Mouse (Mus musculus): Measurements from ENCODE around the gene Pdia6. TPM values are rescaled to one million over a fixed set of nuclear protein-coding genes. Genes with fewer than 3 reads are reported as not detected.

Pdia6 gene
- polyA plus RNA-seq, 2 experiments, result 435 to 584 TPM

- no peak for ATAC-seq (ENCODE audit: low FRiP score, low read depth)
- no peak for TF ChIP-seq POLR2A (IDR thresholded peaks at IDR 0.05; ENCODE audit: borderline replicate concordance, extremely low read depth, insufficient read depth, insufficient read length)
- Histone ChIP-seq H3K27ac (replicated peaks; ENCODE audit: low read depth, low read length) (no peak overlapping the region), H3K36me3 (ENCODE audit: control insufficient read depth, insufficient read depth, low read length) (no peaks in the 10 kb centered on the region), H3K9ac (ENCODE audit: low read depth, low read length, severe bottlenecking) (no peak overlapping the region), H3K9me3 (ENCODE audit: control insufficient read depth, low read length) (no peaks in the 10 kb centered on the region), H3K4me2 (replicated peaks; ENCODE audit: low read depth, low read length, severe bottlenecking) (no peak overlapping the region), H3K27me3 (ENCODE audit: control insufficient read depth, insufficient read depth, low read length) (no peaks in the 10 kb centered on the region), H3K4me3 (replicated peaks; ENCODE audit: low read length) (no peak overlapping the region), H3K4me1 (ENCODE audit: control insufficient read depth, insufficient read depth, low read length) (no peaks in the 10 kb centered on the region)
- no peak for DNase-seq (ENCODE audit: low spot score)
- 29% methylated on average over 3 of the region's 3 CpGs for WGBS
These were observed 43.3 kb upstream of the Pdia6 start for GRCm38 (mm10) chr12:17223050-17223449.

GRCm38 (mm10) chr12:17225012-17225411 lies 41.3 kb upstream of the Pdia6 start:
- H3K27ac ChIP-seq (replicated peaks; ENCODE audit: low read depth, low read length), result no peak overlapping the region
- H3K36me3 ChIP-seq (ENCODE audit: control insufficient read depth, insufficient read depth, low read length), result no peaks in the 10 kb centered on the region
- no peak overlapping the region for H3K4me2 ChIP-seq (replicated peaks; ENCODE audit: low read depth, low read length, severe bottlenecking)
- H3K9me3 ChIP-seq (ENCODE audit: control insufficient read depth, low read length), result no peaks in the 10 kb centered on the region
- ATAC-seq (ENCODE audit: low FRiP score, low read depth), result no peak
- TF ChIP-seq POLR2A (IDR thresholded peaks at IDR 0.05; ENCODE audit: borderline replicate concordance, extremely low read depth, insufficient read depth, insufficient read length), result no peak
- H3K27me3 ChIP-seq (ENCODE audit: control insufficient read depth, insufficient read depth, low read length), result no peaks in the 10 kb centered on the region
- WGBS, result 72% methylated on average over 5 of the region's 5 CpGs
- H3K4me3 ChIP-seq (replicated peaks; ENCODE audit: low read length), result no peak overlapping the region
- no peak for DNase-seq (ENCODE audit: low spot score)
- H3K4me1 ChIP-seq (ENCODE audit: control insufficient read depth, insufficient read depth, low read length), result no peaks in the 10 kb centered on the region
- no peak overlapping the region for H3K9ac ChIP-seq (ENCODE audit: low read depth, low read length, severe bottlenecking)

- TF ChIP-seq POLR2A (IDR thresholded peaks at IDR 0.05; ENCODE audit: borderline replicate concordance, extremely low read depth, insufficient read depth, insufficient read length), result no peak
- Histone ChIP-seq H3K9ac (ENCODE audit: low read depth, low read length, severe bottlenecking) (no peak overlapping the region), H3K4me3 (replicated peaks; ENCODE audit: low read length) (no peak overlapping the region), H3K36me3 (ENCODE audit: control insufficient read depth, insufficient read depth, low read length) (no peaks in the 10 kb centered on the region), H3K4me1 (ENCODE audit: control insufficient read depth, insufficient read depth, low read length) (no peaks in the 10 kb centered on the region), H3K9me3 (ENCODE audit: control insufficient read depth, low read length) (no peaks in the 10 kb centered on the region), H3K27me3 (ENCODE audit: control insufficient read depth, insufficient read depth, low read length) (no peaks in the 10 kb centered on the region), H3K4me2 (replicated peaks; ENCODE audit: low read depth, low read length, severe bottlenecking) (no peak overlapping the region), H3K27ac (replicated peaks; ENCODE audit: low read depth, low read length) (no peak overlapping the region)
- DNase-seq (ENCODE audit: low spot score) (no peak), ATAC-seq (ENCODE audit: low FRiP score, low read depth) (no peak)
- WGBS, result 85% methylated on average over 4 of the region's 4 CpGs
These were observed 38.4 kb upstream of the Pdia6 start for GRCm38 (mm10) chr12:17227903-17228302.

GRCm38 (mm10) chr12:17230581-17230980 lies 35.8 kb upstream of the Pdia6 start:
- no peak overlapping the region for H3K4me3 ChIP-seq (replicated peaks; ENCODE audit: low read length)
- no peak overlapping the region for H3K4me2 ChIP-seq (replicated peaks; ENCODE audit: low read depth, low read length, severe bottlenecking)
- WGBS, result 65% methylated on average over 5 of the region's 5 CpGs
- no peaks in the 10 kb centered on the region for H3K9me3 ChIP-seq (ENCODE audit: control insufficient read depth, low read length)
- DNase-seq (ENCODE audit: low spot score) (no peak), ATAC-seq (ENCODE audit: low FRiP score, low read depth) (no peak)
- no peak overlapping the region for H3K9ac ChIP-seq (ENCODE audit: low read depth, low read length, severe bottlenecking)
- no peaks in the 10 kb centered on the region for H3K36me3 ChIP-seq (ENCODE audit: control insufficient read depth, insufficient read depth, low read length)
- no peak for TF ChIP-seq POLR2A (IDR thresholded peaks at IDR 0.05; ENCODE audit: borderline replicate concordance, extremely low read depth, insufficient read depth, insufficient read length)
- H3K4me1 ChIP-seq (ENCODE audit: control insufficient read depth, insufficient read depth, low read length), result no peaks in the 10 kb centered on the region
- no peak overlapping the region for H3K27ac ChIP-seq (replicated peaks; ENCODE audit: low read depth, low read length)
- H3K27me3 ChIP-seq (ENCODE audit: control insufficient read depth, insufficient read depth, low read length), result no peaks in the 10 kb centered on the region

GRCm38 (mm10) chr12:17231513-17231912 lies 34.8 kb upstream of the Pdia6 start:
- Histone ChIP-seq H3K4me2 (replicated peaks; ENCODE audit: low read depth, low read length, severe bottlenecking) (no peak overlapping the region), H3K9ac (ENCODE audit: low read depth, low read length, severe bottlenecking) (no peak overlapping the region), H3K27ac (replicated peaks; ENCODE audit: low read depth, low read length) (no peak overlapping the region), H3K9me3 (ENCODE audit: control insufficient read depth, low read length) (no peaks in the 10 kb centered on the region), H3K4me3 (replicated peaks; ENCODE audit: low read length) (no peak overlapping the region), H3K27me3 (ENCODE audit: control insufficient read depth, insufficient read depth, low read length) (no peaks in the 10 kb centered on the region), H3K4me1 (ENCODE audit: control insufficient read depth, insufficient read depth, low read length) (no peaks in the 10 kb centered on the region), H3K36me3 (ENCODE audit: control insufficient read depth, insufficient read depth, low read length) (no peaks in the 10 kb centered on the region)
- ATAC-seq (ENCODE audit: low FRiP score, low read depth) (no peak), DNase-seq (ENCODE audit: low spot score) (no peak)
- no peak for TF ChIP-seq POLR2A (IDR thresholded peaks at IDR 0.05; ENCODE audit: borderline replicate concordance, extremely low read depth, insufficient read depth, insufficient read length)
- 78% methylated on average over 14 of the region's 14 CpGs for WGBS
